Mouse (Mus musculus) cerebellum, adult 2 months (tissue): ENCODE measurements at regions not wholly inside any gene's neighbourhood (a gene's known extent, or its start where the extent isn't known, plus 50 kb on each side); places are given as distances from the start of the nearest gene placed in this dataset.

Experiments
- CTCF ChIP-seq: fragments of 200-500 bp; IDR thresholded peaks from 2 replicates; pipeline ENCODE4 v1.5.1; 2011; ENCODE audit warnings: low read depth, mild to moderate bottlenecking, control low read depth, low read length, moderate library complexity, borderline replicate concordance; ENCODE audit not compliant: insufficient read depth
- POLR2A ChIP-seq: fragments of 200-500 bp; IDR thresholded peaks from 2 replicates; pipeline ENCODE4 v1.6.1; 2011; ENCODE audit warnings: low read length, control low read depth, borderline replicate concordance; ENCODE audit not compliant: insufficient read depth

GRCm38 (mm10) chr8:118017261-118017660 lies 215.5 kb upstream of the Mphosph6 start:
- no peak for TF ChIP-seq CTCF
- no peak for TF ChIP-seq POLR2A
